Mouse (Mus musculus): ENCODE data around the gene Lhx3.

The Lhx3 gene

DNA sequence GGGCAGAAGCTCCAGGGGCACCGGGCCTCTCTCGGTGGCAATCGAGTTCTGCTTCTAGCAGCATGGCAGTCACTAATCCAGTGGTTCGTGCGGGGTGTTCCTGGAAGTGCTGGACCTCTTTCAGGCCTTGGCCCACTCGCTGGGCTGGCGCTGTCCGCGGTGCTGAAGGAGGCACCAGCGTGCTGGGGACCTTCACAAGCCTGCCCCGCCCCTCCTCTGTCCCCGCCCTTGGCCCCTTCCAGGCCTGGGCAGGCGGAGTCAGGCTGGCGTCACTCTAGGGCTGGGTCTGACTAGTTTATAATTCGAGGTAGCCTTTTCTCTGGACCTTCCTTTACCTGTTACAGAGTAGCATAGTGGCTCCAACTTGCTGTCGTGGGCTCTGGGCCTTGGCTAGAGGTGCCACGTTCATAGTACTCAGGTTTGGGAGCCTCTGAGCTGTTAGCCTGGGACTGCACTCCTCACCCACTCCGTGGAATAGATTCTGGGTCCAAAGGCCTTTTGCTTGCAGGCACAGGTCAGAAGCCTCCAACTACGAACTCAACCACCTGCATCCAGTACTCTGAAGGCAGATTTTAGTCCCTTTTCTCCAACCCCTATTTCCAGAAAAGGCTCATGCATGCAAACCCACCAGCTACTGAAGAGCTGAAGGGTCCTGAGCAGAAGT lies at the start of gene Lhx3:
Gene Lhx3, minus strand, starts transcription at position 164 of the 664 bp plus-strand sequence.
- DNase-seq (ENCODE audit: low read depth, low spot score): peak; percentile 93

DNA sequence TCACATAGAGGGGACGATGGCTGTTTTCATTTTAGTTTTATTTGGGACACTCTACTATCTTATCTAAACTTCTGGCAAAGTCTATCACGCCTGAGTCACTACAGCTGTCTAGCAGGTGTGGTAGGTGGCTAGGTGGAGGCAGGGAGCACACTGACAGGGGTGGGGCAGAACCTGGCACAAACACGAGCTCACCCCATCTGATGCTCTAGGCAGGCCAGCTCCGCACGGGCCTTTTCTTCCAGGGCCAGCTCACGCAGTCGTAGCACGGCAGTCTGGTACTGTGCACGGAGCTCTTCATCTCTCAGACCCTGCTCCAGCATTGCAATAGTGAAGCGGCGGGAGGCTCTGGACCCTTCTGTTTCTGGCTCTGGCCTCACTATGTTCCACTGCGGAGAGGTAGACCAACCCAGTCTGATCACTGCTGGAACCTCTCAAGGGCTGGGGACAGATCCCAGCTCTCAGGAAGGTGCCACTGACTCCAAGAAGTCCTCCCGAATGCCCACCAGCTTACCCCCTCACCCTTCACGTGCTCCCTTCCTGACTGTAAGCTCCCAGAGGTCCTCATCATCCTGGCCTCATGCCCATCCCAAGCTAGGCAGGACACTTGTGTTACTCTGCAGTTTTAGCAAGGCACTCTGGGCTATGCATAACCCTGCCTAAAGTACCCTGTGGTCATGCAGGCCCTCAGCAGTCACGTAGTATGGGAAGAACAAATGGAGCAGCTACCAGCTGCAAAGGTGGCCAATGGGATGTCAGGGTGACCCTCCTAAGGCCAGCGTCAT lies 49.4 kb upstream of the Lhx3 start:
- no peak for DNase-seq (ENCODE audit: low read depth, low spot score)

DNA sequence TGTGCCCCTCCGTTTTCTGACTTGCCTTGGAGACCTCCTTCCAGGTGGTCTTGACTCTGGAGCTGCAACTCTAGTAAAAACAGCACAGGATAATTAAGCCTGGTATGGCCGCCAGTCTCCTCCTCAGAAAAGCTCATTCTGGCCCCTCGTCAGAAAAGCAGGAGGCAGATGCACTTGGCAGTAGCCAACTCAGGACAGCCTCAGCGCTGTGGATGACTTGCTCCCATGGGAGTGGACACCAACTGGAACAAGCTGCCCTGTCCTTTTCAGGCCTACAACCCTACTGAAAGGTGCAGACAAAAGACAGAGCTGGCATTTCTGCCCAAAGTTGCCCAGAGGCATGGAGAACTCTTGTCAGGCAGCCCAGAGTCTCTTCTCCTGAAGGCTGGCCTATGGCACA lies 46.7 kb upstream of the Lhx3 start:
- no peak for DNase-seq (ENCODE audit: low read depth, low spot score)

DNA sequence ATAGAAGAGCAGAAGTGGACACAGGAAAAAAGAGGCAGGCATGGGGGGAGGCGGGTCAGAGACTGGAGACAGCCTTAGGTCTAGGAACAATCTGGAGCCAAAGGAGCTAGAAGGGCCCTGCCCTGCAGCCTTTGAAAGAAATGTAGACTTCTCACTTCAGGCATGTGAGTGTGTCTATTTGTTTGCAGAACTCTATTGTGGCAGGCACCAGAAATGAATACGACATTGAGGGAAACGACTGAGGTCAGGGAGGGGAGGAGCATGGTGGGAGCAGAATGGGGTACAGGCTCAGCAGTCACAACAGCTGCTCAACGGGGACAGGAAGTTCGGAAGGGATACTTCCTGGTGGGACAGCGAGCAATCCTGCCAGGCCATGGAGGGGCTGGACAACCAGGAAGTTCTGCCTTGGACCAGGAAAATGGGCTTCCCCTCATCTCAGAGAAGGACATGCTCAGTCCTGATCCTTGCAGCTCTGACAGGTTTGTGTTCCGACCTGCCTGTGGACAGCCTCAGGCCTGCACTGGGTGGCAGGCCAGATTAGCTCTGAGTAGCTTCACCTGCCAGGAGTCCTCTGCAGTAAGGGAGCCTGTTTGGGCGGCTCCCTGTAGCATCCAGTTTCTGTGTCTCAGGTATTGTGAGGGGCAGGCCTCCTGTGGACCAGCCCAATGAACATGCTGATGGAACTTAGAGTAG lies 44.6 kb upstream of the Lhx3 start:
- DNase-seq (ENCODE audit: low read depth, low spot score): no peak

DNA sequence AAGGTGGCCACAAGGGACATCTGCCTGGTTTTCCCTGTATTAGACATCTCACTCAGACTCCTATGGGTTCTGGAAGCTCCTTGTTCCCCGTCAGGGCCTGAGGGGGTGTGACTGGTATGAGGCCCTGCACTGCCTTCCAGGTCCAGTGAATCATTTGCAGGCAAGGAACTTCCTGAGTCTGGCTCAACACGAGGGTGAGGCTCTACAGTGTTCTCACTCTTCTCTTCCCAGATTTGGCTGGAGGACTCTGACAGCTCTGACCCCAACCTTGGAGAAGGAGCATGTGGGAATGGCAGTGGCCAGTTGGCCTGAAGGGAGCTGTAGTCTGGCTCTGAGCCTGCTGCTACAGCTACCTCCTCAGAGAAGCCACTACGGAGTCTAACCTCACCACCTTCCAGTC lies 39.4 kb upstream of the Lhx3 start:
- DNase-seq (ENCODE audit: low read depth, low spot score): no peak

DNA sequence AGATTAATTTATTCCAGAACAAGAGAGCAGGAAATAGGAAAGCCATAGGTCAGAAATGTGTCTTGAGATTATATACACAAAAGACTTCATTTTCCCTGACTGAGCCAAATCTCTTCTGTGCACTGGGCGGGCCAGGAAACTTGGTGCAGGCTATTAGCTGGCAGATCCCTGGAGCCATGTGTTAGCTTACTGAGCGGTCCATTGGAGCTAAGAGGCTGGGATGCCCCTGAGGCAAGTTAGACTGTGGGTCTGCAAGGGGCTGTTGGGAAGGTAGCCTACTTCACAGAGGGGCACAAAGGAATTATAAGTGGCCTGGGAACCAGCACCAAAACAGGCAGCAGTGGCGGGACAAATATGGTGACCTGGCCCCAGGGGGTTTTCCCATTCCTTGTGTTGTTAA lies 32.8 kb upstream of the Lhx3 start:
- DNase-seq (ENCODE audit: low read depth, low spot score): no peak

DNA sequence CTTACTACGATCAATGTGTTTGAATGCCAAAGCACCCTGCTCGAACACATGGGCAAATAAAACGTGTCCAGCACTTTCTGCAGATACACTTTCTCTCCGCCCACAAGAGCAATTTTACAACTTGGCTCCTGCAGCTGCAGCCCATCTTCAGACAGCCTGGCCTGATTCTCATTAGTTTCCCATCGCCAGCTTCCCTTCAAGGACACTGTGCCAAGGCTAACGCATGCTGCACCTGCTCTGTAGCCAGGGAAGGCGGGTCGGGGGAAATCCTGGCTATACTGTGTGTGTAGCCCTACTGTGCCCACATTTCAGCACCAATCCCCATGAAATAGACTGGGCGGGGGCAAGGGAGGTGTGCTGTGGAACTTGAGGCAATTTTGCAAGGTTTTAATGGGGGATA lies 32.2 kb upstream of the Lhx3 start:
- DNase-seq (ENCODE audit: low read depth, low spot score): peak; percentile 11

DNA sequence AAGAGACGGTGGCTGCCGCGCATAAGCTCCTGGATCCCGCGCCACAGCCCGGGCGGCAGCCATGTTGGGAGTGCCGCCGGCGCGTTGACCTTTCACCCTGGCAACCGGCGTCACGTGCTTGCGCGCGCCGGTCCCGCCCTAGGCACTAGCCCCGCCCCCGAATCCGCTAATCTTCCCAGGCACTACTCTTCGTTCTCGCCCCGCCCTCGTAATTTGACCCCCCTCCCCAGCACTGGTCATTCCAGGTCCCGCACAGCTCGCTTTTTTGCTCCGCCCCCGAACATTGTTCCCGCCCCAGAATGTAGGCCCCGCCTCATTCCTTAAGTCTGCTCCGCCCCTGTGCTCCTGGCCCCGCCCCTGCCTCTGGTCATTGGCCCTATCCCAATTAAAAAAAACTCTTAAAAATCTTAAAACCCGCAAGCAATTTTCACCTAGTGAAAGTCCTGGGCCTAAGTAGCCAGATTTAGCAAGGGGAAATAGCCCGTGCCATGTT lies 29.2 kb upstream of the Lhx3 start, which contains the start of gene Qsox2:
Gene Qsox2, minus strand, starts transcription at position 236 of the 493 bp plus-strand sequence.
- peak; percentile 96 for DNase-seq (ENCODE audit: low read depth, low spot score)

DNA sequence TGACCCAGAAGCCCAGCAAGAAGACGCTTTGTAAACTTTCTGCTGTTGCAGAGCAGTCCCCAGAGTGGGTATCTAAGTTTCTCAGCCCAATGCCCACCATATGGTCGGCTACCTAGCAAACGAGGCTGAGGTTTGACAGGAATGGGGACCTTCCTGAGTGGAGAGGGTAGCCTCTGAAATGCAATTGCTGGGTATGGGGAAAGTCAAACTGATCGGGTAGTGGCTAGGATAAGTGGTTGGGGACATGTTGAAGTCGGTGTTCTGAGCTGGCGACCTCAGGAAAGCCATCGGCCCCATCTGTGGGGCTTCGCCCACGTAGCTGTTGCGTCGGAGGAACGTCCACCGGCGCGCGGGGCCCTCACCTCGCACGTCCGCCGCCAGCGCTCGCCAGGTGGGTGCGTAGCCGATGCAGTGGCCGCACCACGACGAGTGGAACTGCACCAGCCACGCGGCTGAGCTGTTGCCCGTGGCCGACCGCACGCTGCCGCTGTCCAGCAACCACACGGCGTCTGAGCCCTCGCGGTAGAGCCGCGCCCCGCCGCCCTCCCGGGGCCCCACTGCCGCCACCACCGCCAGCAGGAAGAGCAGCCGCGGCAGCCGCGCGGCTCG lies 28.7 kb upstream of the Lhx3 start:
- peak; percentile 5 for DNase-seq (ENCODE audit: low read depth, low spot score)

DNA sequence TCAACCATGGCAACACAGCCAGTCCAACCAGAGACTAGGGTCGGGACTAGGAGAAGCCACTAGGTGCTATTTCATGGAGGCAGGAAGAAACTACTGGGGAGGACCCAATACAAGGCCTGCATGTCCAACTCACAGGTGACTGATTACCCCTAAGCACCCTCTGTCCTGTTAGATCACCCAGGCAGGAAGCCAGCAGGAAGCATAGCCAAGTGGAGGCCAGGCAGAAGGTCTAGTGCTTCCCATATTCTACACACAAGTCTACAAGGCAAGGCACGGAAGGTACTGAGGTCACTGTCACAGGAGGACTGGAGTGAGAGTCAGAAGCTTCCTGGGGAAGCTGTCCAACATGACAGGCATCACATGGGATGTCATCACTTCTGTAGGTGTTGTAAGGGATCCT lies 26.7 kb upstream of the Lhx3 start:
- no peak for DNase-seq (ENCODE audit: low read depth, low spot score)

DNA sequence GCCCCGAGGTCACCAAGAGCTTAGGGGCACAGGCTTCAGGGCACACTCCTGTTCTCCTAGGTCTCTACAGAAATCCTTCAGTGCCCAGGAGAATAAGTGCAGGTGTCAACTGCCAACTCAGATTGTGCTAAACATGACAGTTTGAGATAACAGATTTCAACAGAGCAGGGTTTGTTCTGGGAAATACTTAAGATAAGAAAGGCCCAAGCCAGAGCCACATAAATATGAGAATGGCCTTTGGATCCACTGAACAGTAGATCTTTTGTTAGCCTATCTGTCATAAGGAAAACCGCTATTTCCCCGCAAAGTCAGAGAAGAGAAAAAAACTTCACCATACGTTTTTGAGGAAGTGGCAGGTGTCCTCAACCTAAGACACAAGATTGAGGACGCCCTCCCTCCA lies 26.2 kb upstream of the Lhx3 start:
- DNase-seq (ENCODE audit: low read depth, low spot score): no peak

DNA sequence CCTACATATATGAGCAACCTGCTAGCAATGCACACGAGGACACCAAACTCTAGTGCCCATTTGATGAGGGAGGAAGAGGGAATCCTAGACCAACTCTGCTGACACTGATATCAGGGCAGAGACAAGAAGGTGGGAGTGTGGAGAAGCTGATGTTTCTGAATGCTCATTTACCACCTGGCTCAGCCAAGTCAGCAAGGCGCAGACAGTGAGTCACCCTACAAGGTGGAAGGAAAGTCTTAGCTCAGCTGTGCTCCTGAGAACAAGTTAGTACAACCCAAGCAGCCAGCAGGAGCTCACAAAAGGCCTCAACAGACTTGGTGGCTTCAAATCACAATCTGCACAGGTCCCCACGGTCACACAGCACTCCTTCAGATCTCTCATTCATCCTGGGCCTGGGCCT lies 23.3 kb upstream of the Lhx3 start:
- no peak for DNase-seq (ENCODE audit: low read depth, low spot score)

DNA sequence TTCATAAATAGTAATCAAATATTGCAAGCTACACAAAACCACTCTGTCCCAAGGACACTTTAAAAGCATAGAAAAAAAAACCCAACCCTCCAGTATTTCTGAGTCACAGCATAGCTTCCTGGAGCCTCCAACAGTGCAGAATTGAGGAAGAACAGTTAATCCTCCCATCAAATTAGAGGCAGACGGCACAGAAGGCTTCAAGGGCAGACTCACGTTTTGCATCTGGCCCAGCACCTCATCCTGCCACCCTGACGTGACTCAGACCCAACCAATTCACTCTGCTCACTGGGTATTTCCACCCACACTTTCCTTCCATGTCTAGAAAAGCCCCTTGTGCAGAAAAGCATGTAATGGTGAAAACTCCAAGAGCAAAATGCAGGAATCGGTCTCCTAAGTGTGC lies 22.2 kb upstream of the Lhx3 start:
- no peak for DNase-seq (ENCODE audit: low read depth, low spot score)

DNA sequence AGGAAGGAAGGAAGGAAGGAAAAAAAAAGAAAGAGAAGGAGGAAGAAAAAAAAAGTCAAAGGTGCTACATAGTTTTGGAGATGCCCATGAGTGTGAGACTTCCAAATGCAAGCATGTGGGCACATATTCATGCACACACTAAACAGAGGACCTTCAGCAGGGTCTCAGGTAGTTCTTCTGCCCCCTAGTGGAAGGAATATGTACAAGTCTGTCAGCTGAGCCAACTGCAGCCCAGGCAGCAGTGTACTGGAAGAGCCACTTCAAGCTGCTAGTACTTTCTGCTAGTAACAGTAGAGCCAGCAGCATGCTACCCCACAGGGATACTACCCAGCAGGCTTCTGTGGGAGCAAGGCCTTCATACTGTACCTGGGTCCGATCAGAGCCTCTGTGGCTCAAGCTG lies 19.7 kb upstream of the Lhx3 start:
- DNase-seq (ENCODE audit: low read depth, low spot score): peak; percentile 78

DNA sequence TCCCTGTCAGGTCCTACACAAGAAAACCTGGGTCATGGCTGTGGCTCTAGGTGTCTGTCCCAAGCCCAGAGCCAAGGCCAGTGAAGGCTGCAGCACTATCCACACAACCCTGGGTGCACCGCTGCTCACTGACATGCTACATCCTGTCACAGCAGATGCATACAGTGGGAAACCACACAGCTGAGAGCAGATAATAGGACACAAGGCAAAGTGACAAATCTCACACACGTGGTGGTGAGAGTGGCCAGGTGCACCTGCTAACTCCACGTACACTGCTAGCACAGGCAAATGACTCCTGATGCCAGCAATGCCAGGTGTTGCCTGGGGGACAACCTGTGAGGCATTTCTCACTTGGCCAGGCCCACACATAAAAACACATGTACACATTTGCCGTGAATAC lies 17.2 kb upstream of the Lhx3 start:
- no peak for DNase-seq (ENCODE audit: low read depth, low spot score)

DNA sequence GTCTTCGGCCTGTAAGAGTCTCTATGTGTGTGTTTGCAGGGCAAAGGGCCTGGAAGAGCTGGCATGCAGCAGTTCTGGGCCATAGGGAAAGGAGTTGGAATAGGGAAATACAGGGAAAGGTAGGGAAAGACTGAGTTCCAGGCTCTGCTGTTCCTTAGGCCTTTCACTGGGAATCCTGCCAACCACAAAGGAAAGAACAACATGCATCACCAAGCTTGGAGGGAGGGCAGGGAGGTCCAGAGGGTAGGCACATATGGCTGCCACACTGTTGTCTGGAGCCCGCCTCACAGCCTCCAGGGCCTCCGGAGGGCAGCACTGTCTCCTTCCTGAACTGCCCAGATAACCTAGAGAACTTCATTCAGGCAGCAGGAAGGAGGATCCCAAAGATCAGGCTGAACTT lies 15.9 kb upstream of the Lhx3 start:
- DNase-seq (ENCODE audit: low read depth, low spot score): no peak

DNA sequence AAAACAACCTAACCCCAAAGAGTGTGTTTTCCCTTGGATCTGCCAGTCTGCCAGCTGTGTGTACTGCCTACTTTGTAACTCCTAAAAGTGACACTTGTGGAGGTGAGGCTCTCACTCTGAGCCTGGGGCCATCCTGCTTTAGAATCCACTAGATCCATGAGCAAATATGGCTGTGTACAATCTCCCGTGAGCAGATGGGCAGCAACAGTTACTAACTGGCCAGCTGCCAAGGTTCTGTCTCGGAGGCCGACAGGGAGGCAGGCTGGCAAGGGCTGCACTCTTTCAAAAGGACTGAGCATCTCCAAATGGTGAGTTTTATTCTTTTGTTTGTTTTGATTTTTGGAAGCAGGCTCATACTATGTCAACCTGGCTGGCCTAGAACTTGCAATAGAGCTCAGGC lies 6.4 kb upstream of the Lhx3 start:
- no peak for DNase-seq (ENCODE audit: low read depth, low spot score)

DNA sequence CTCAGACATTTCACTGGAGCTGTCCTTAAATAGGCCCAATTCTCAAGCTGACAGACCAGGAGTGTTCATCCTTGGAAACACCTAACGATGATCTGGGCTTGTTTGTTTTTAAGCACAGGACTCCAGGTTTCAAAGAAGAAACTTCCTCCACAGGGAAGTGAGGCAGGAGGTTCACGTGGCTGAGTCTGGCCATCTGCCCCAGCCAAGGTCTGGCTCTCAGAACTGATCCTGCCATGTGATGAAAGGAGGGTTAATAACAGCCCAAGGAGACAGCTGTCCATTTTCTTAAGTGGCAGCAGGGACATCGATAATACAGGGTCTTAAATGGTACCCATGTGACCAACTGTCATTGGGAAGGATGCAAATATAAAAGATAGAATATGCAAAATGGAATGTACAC lies 1.5 kb upstream of the Lhx3 start:
- DNase-seq (ENCODE audit: low read depth, low spot score): no peak

DNA sequence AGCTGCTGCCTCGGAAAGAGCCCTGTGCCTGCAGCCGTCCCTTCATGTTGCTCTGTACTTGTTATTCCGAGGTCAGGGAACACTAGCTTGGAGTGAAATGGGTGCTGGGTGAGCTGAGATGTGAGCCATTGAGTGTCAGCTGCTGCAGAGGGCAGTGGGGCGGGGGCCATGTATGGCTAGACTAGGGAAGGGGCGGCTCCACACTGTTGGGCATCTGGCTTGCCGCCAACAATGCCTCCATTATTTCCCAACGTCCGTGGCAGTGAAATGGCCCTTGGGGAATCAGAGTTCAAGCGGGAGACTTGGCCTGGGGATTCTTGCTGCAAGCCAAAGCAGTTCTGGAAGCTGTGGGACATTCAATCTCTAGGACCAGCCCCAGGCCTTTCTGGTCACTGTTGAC lies 530 bp downstream of the Lhx3 start:
- DNase-seq (ENCODE audit: low read depth, low spot score): peak; percentile 53

DNA sequence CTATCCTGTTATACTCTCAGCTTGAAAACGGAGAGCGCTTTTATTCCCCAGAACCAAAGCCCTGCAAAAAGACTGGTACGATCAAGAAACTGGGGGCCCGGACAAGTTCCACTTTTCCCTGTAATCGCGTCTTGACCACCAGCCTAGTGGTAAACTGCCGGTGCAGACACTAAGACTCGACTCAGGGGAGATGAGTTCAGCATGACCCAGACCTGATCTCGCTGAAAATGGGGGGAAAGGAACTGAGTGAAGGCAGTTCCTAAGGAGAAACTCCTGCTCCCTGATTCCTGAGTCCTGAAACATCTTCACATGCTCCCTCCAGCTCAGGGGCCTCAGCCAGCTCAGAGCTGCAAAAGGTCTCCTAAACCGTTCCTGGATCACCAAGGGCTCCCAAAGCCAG lies 2.3 kb downstream of the Lhx3 start:
- no peak for DNase-seq (ENCODE audit: low read depth, low spot score)

DNA sequence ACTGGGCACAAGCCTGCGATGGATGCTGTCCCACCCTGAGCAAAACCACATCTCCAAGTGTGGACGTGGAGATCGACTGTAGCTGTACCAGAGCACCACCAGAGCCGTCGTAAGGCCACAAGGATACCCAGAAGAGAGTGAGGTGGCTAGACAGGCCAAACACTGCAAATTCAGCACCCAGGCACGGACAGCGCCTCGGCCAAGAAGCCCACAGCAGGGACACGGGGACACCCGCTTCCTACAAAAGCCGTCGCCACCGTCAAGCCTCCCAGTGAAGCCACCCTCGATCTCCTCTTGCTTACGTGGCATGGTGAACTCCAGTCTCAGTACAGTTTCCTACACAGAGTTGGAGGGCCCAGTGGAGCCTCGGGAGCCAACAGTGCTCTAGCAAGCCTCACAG lies 3.0 kb downstream of the Lhx3 start:
- peak; percentile 76 for DNase-seq (ENCODE audit: low read depth, low spot score)

DNA sequence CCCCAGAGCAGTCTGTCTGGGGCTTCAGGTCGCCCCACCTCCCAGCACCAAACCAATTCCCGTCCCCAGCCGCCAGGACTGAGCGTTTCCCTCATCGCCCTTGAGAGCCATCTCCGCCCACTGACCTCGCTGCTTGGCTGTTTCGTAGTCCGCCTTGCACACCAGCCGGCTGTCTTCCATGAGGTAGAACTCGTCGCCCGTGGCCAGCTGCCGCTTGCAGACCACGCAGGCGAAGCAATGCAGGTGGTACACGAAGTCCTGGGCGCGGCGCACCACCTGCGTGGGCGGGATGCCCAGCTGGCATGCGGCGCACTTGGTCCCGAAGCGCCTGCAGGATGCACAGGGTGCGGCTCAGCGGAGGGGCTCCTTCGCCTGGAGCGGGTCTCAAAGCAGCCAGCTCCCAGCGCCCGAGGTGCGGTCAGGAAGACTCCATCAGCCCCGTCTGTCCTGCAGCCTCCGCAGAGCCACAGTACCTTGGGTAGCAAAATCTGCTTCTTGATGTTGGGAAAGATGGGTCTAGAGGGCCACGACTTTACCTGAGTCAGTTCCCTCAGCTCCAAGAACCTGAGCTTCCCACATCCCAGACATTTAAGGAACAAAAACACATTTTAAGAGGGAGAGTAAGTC lies 5.1 kb downstream of the Lhx3 start:
- no peak for DNase-seq (ENCODE audit: low read depth, low spot score)
